Mouse (Mus musculus): ENCODE data around the gene A630095E13Rik.
A peak's percentile ranks its signal among the peaks of the same experiment; 100 is the strongest.
"Not testable (repeated sequence)": the region's sequence is repeated elsewhere in the genome, so short reads cannot be mapped to it uniquely, and the experiment has no call there.

The A630095E13Rik gene

GRCm38 (mm10) chr9:36643276-36643675 is at the start of gene A630095E13Rik:
Gene A630095E13Rik, minus strand, starts transcription at chr9:36643376.
- not testable (repeated sequence) for DNase-seq (ENCODE audit: low spot score)

- no peak for DNase-seq (ENCODE audit: low spot score)
Observed at GRCm38 (mm10) chr9:36692920-36693319, 49.7 kb upstream of the A630095E13Rik start, which contains the start of gene Acrv1. Gene Acrv1, plus strand, starts transcription at chr9:36693220.

GRCm38 (mm10) chr9:36687329-36687728 is 44.2 kb upstream of the A630095E13Rik start:
- peak; percentile 38 for DNase-seq (ENCODE audit: low spot score)

GRCm38 (mm10) chr9:36681424-36681823 is 38.2 kb upstream of the A630095E13Rik start:
- no peak for DNase-seq (ENCODE audit: low spot score)
